Mouse (Mus musculus): ENCODE measurements at regions not wholly inside any gene's neighbourhood (a gene's known extent, or its start where the extent isn't known, plus 50 kb on each side); places are given as distances from the start of the nearest gene placed in this dataset.

GRCm38 (mm10) chr6:117609476-117610404 is 231.2 kb upstream of the Zfp637 start:
- no peaks in the 10 kb centered on the region for H3K36me3 ChIP-seq (ENCODE audit: control insufficient read depth, insufficient read depth, low read length)
- WGBS, result 25% methylated on average over 11 of the region's 11 CpGs
- H3K9ac ChIP-seq (ENCODE audit: low read length), result no peak overlapping the region
- H3K9me3 ChIP-seq (ENCODE audit: control insufficient read depth, low read length), result no peaks in the 10 kb centered on the region
- ATAC-seq (ENCODE audit: insufficient number of reproducible peaks, low FRiP score, low TSS enrichment, low read depth) (peak; percentile 88), DNase-seq (ENCODE audit: low spot score) (peak; percentile 74)
- peaks cover 18% of the 10 kb centered on the region for H3K4me1 ChIP-seq (ENCODE audit: control insufficient read depth, insufficient read depth, low read length)
- H3K4me2 ChIP-seq (ENCODE audit: low read depth, severe bottlenecking), result no peak overlapping the region
- no peaks in the 10 kb centered on the region for H3K27me3 ChIP-seq (ENCODE audit: control insufficient read depth, insufficient read depth, low read length)
- H3K4me3 ChIP-seq (ENCODE audit: low read depth, low read length), result no peak overlapping the region
- peak overlapping the region; percentile 68; the same call in 1 of the 2 replicates for H3K27ac ChIP-seq (replicated peaks; ENCODE audit: low read depth, low read length)

GRCm38 (mm10) chr6:117611281-117611680 is 229.7 kb upstream of the Zfp637 start:
- Histone ChIP-seq H3K27ac (replicated peaks; ENCODE audit: low read depth, low read length) (no peak overlapping the region), H3K9me3 (ENCODE audit: control insufficient read depth, low read length) (no peaks in the 10 kb centered on the region), H3K9ac (ENCODE audit: low read length) (no peak overlapping the region), H3K4me3 (ENCODE audit: low read depth, low read length) (no peak overlapping the region), H3K4me2 (ENCODE audit: low read depth, severe bottlenecking) (no peak overlapping the region), H3K4me1 (ENCODE audit: control insufficient read depth, insufficient read depth, low read length) (peaks cover 18% of the 10 kb centered on the region), H3K36me3 (ENCODE audit: control insufficient read depth, insufficient read depth, low read length) (no peaks in the 10 kb centered on the region), H3K27me3 (ENCODE audit: control insufficient read depth, insufficient read depth, low read length) (no peaks in the 10 kb centered on the region)
- ATAC-seq (ENCODE audit: insufficient number of reproducible peaks, low FRiP score, low TSS enrichment, low read depth), result no peak
- 89% methylated on average over 10 of the region's 10 CpGs for WGBS
- DNase-seq (ENCODE audit: low spot score), result peak; percentile 20

- no peaks in the 10 kb centered on the region for H3K9me3 ChIP-seq (ENCODE audit: control insufficient read depth, low read length)
- H3K27ac ChIP-seq (replicated peaks; ENCODE audit: low read depth, low read length), result no peak overlapping the region
- no peak overlapping the region for H3K9ac ChIP-seq (ENCODE audit: low read length)
- H3K36me3 ChIP-seq (ENCODE audit: control insufficient read depth, insufficient read depth, low read length), result no peaks in the 10 kb centered on the region
- WGBS, result 86% methylated on average over 8 of the region's 8 CpGs
- no peaks in the 10 kb centered on the region for H3K27me3 ChIP-seq (ENCODE audit: control insufficient read depth, insufficient read depth, low read length)
- H3K4me3 ChIP-seq (ENCODE audit: low read depth, low read length), result no peak overlapping the region
- no peak for ATAC-seq (ENCODE audit: insufficient number of reproducible peaks, low FRiP score, low TSS enrichment, low read depth)
- peaks cover 18% of the 10 kb centered on the region for H3K4me1 ChIP-seq (ENCODE audit: control insufficient read depth, insufficient read depth, low read length)
- DNase-seq (ENCODE audit: low spot score), result peak; percentile 16
- H3K4me2 ChIP-seq (ENCODE audit: low read depth, severe bottlenecking), result no peak overlapping the region
Observed at GRCm38 (mm10) chr6:117611965-117612364, 229.0 kb upstream of the Zfp637 start.

GRCm38 (mm10) chr6:117612421-117612820 is 228.6 kb upstream of the Zfp637 start:
- Histone ChIP-seq H3K4me2 (ENCODE audit: low read depth, severe bottlenecking) (no peak overlapping the region), H3K27ac (replicated peaks; ENCODE audit: low read depth, low read length) (no peak overlapping the region), H3K4me1 (ENCODE audit: control insufficient read depth, insufficient read depth, low read length) (peaks cover 18% of the 10 kb centered on the region), H3K27me3 (ENCODE audit: control insufficient read depth, insufficient read depth, low read length) (no peaks in the 10 kb centered on the region), H3K4me3 (ENCODE audit: low read depth, low read length) (no peak overlapping the region), H3K9me3 (ENCODE audit: control insufficient read depth, low read length) (no peaks in the 10 kb centered on the region), H3K9ac (ENCODE audit: low read length) (no peak overlapping the region), H3K36me3 (ENCODE audit: control insufficient read depth, insufficient read depth, low read length) (no peaks in the 10 kb centered on the region)
- ATAC-seq (ENCODE audit: insufficient number of reproducible peaks, low FRiP score, low TSS enrichment, low read depth) (no peak), DNase-seq (ENCODE audit: low spot score) (peak; percentile 18)
- WGBS, result 59% methylated on average over 8 of the region's 8 CpGs

- Histone ChIP-seq H3K4me3 (ENCODE audit: low read depth, low read length) (no peak overlapping the region), H3K9me3 (ENCODE audit: control insufficient read depth, low read length) (no peaks in the 10 kb centered on the region), H3K36me3 (ENCODE audit: control insufficient read depth, insufficient read depth, low read length) (no peaks in the 10 kb centered on the region), H3K27me3 (ENCODE audit: control insufficient read depth, insufficient read depth, low read length) (no peaks in the 10 kb centered on the region), H3K4me1 (ENCODE audit: control insufficient read depth, insufficient read depth, low read length) (peaks cover 18% of the 10 kb centered on the region), H3K4me2 (ENCODE audit: low read depth, severe bottlenecking) (no peak overlapping the region), H3K9ac (ENCODE audit: low read length) (no peak overlapping the region), H3K27ac (replicated peaks; ENCODE audit: low read depth, low read length) (no peak overlapping the region)
- ATAC-seq (ENCODE audit: insufficient number of reproducible peaks, low FRiP score, low TSS enrichment, low read depth), result no peak
- 53% methylated on average over 11 of the region's 11 CpGs for WGBS
- peak; percentile 26 for DNase-seq (ENCODE audit: low spot score)
Observed at GRCm38 (mm10) chr6:117613656-117614350, 227.2 kb upstream of the Zfp637 start.

- Histone ChIP-seq H3K4me2 (ENCODE audit: low read depth, severe bottlenecking) (no peak overlapping the region), H3K27ac (replicated peaks; ENCODE audit: low read depth, low read length) (no peak overlapping the region), H3K4me1 (ENCODE audit: control insufficient read depth, insufficient read depth, low read length) (peaks cover 16% of the 10 kb centered on the region), H3K36me3 (ENCODE audit: control insufficient read depth, insufficient read depth, low read length) (no peaks in the 10 kb centered on the region), H3K9ac (ENCODE audit: low read length) (no peak overlapping the region), H3K9me3 (ENCODE audit: control insufficient read depth, low read length) (no peaks in the 10 kb centered on the region), H3K27me3 (ENCODE audit: control insufficient read depth, insufficient read depth, low read length) (no peaks in the 10 kb centered on the region), H3K4me3 (ENCODE audit: low read depth, low read length) (no peak overlapping the region)
- 78% methylated on average over 6 of the region's 6 CpGs for WGBS
- DNase-seq (ENCODE audit: low spot score) (peak; percentile 22), ATAC-seq (ENCODE audit: insufficient number of reproducible peaks, low FRiP score, low TSS enrichment, low read depth) (no peak)
Observed at GRCm38 (mm10) chr6:117614386-117614785, 226.6 kb upstream of the Zfp637 start.

GRCm38 (mm10) chr6:117617168-117617567 is 223.8 kb upstream of the Zfp637 start:
- Histone ChIP-seq H3K4me1 (ENCODE audit: control insufficient read depth, insufficient read depth, low read length) (peaks cover 5% of the 10 kb centered on the region; the same call in 1 of the 2 replicates), H3K4me2 (ENCODE audit: low read depth, severe bottlenecking) (no peak overlapping the region), H3K27ac (replicated peaks; ENCODE audit: low read depth, low read length) (no peak overlapping the region), H3K36me3 (ENCODE audit: control insufficient read depth, insufficient read depth, low read length) (no peaks in the 10 kb centered on the region), H3K4me3 (ENCODE audit: low read depth, low read length) (no peak overlapping the region), H3K9ac (ENCODE audit: low read length) (no peak overlapping the region), H3K27me3 (ENCODE audit: control insufficient read depth, insufficient read depth, low read length) (no peaks in the 10 kb centered on the region), H3K9me3 (ENCODE audit: control insufficient read depth, low read length) (no peaks in the 10 kb centered on the region)
- 79% methylated on average over 6 of the region's 6 CpGs for WGBS
- DNase-seq (ENCODE audit: low spot score) (no peak), ATAC-seq (ENCODE audit: insufficient number of reproducible peaks, low FRiP score, low TSS enrichment, low read depth) (no peak)

- no peak overlapping the region for H3K4me2 ChIP-seq (ENCODE audit: low read depth, severe bottlenecking)
- ATAC-seq (ENCODE audit: insufficient number of reproducible peaks, low FRiP score, low TSS enrichment, low read depth) (no peak), DNase-seq (ENCODE audit: low spot score) (peak; percentile 20)
- no peaks in the 10 kb centered on the region for H3K27me3 ChIP-seq (ENCODE audit: control insufficient read depth, insufficient read depth, low read length)
- H3K9ac ChIP-seq (ENCODE audit: low read length), result no peak overlapping the region
- no peak overlapping the region for H3K4me3 ChIP-seq (ENCODE audit: low read depth, low read length)
- 70% methylated on average over 4 of the region's 4 CpGs for whole genome bisulfite sequencing
- H3K36me3 ChIP-seq (ENCODE audit: control insufficient read depth, insufficient read depth, low read length), result no peaks in the 10 kb centered on the region
- no peak overlapping the region for H3K27ac ChIP-seq (replicated peaks; ENCODE audit: low read depth, low read length)
- H3K9me3 ChIP-seq (ENCODE audit: control insufficient read depth, low read length), result no peaks in the 10 kb centered on the region
- peaks cover 2% of the 10 kb centered on the region; the same call in 1 of the 2 replicates for H3K4me1 ChIP-seq (ENCODE audit: control insufficient read depth, insufficient read depth, low read length)
Observed at GRCm38 (mm10) chr6:117617951-117618350, 223.0 kb upstream of the Zfp637 start.

Measured in limb, embryonic 11.5 days (tissue).